Mouse (Mus musculus) lung, adult 2 months (tissue): ENCODE data around the gene C1qtnf7.

Experiments
- CTCF ChIP-seq: fragments of 200-500 bp; IDR thresholded peaks from 2 replicates; pipeline ENCODE4 v1.5.1; 2011; ENCODE audit warnings: mild to moderate bottlenecking, low read length, control low read depth; ENCODE audit not compliant: insufficient read depth
- POLR2A ChIP-seq: fragments of 200-500 bp; IDR thresholded peaks from 2 replicates; pipeline ENCODE4 v1.6.1; 2011; ENCODE audit warnings: low read depth, mild to moderate bottlenecking, control low read depth, low read length, borderline replicate concordance; ENCODE audit errors: extremely low read depth

DNA sequence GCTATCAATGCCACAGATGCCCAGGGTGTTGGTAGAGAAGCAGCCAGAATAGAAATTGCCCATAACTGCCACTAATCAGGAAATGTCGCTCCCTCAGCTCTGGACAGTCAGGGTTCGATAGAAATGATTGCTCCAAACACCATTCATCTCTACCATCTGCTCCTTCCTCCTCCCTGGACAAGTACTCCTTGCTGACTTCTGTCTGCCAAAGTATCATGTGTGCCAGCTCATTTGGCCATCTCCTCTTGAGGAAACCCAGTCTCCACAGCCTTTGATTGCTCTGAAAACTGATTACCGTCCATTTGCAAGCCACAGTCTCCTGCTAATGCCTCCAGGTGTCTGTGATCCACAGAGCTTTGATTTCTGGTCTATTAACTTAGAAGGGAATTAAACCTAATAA lies 14.8 kb downstream of the C1qtnf7 start:
- TF ChIP-seq CTCF: no peak
- TF ChIP-seq POLR2A: no peak
